ENCODE assay signal across 16 mouse cellular contexts in genomic region chr6:36248219-36248618, GRCm38 (mm10).
DNase-seq lines count a peak whose midpoint lies in the region.
"Had no signal": no experiment of that assay in that cellular context is flagged by ENCODE, and none has a peak within 500 bp of the region (broad histone marks: within the 10 kb centered on the region; RNA-seq: fewer than 3 reads in every experiment).

No protein-coding gene starts in this region.

- DNase-seq in cerebellum, postnatal 10 days, result peak; percentile 59 to 67
- no peak for DNase-seq in cerebellum, adult 9-10 months
- peak; percentile 51 for DNase-seq in heart, adult 11 months
- no peak for DNase-seq in heart, adult 18-20 months
- DNase-seq in left cerebral cortex, postnatal 4 days, result peak; percentile 7
- no peak for DNase-seq in left cerebral cortex, postnatal 14 days (ENCODE audit: low spot score in 2 of 2)
- DNase-seq in brain, adult 2 months (ENCODE audit: low read depth, low spot score), result peak; percentile 10
- DNase-seq in frontal cortex, postnatal 10 days (ENCODE audit: low spot score in 2 of 2), result no peak
- DNase-seq: adrenal gland, adult 8-10 months; adrenal gland, postnatal 14 days; adrenal gland, postnatal 36 days; B cell, adult 2 months; cerebellum, adult 11 months; cerebellum, adult 18-20 months; cerebellum, adult 8-10 months; forebrain, postnatal 0 days had no signal

- intact Hi-C loops in left cerebral cortex, postnatal 4 days (cut with DNase I), result no loop called here
- intact Hi-C loops in left cerebral cortex, postnatal 14 days (cut with DNase I), result no loop called here

Comparison
In these comparisons a context has a peak if more than half of its experiments do, and no peak if none do; other contexts are left out.
1. DNase-seq: peak in cerebellum, postnatal 10 days (2 of 2), heart, adult 11 months (single experiment), left cerebral cortex, postnatal 4 days (single experiment) and brain, adult 2 months (single experiment); none in cerebellum, adult 9-10 months (single experiment), heart, adult 18-20 months (0 of 2), left cerebral cortex, postnatal 14 days (0 of 2) and frontal cortex, postnatal 10 days (0 of 2).